Mouse (Mus musculus) left cerebral cortex, postnatal 25 days (tissue): ENCODE measurements around the gene Stat6. TPM values are rescaled to one million over a fixed set of nuclear protein-coding genes. Genes with fewer than 3 reads are reported as not detected.
A peak's percentile ranks its signal among the peaks of the same experiment; 100 is the strongest.
"Not testable (repeated sequence)": the region's sequence is repeated elsewhere in the genome, so short reads cannot be mapped to it uniquely, and the experiment has no call there.

Source experiments
- DNase-seq, 2 experiments: peaks; one replicate each; pipeline ENCODE4 v3.0.0; 2022; ENCODE audit warnings: low spot score in 2 of 2, mixed read lengths in 1 of 2
- intact Hi-C: fragments of 180-260 bp; cut with DNase I; formaldehyde crosslinking; loops from one replicate; pipeline ENCODE4 v1.15.1; 2025
- total RNA-seq, 2 experiments: library from RNA; stranded (reverse); gene quantifications; 2 replicates each; pipeline ENCODE4 v1.2.3; 2021

Gene Stat6
- total RNA-seq, 2 experiments from 2014 or later = 8.8 to 10.2 TPM

DNA sequence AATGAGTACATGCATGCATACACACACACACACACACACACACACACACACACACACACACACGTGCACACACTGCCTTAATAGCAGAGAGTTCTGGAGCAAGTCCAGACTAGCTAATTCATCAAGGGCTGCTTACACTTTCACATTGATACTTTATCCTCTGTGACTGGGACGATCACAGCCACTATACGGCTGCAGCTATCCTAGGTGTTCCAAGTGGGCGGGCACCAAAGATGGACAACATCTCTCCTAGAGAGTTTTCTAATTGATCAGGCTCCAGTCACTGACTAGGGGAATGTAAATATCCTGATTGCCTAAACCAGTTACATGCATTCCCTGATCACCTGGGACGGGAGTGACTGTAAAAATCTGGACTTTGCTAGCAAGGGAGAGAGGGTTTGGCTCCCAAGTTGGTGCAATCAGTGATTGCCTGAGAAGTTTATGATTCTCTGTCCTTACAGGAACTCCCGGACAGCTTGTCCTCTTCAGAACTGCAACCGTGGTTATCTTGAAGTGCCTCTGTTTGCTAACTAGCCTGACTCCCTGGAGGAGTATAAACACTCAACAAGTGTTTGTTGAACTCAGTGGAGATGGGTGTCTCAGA is 10.0 kb upstream of the Stat6 start:
- no peak for DNase-seq
- intact Hi-C loops = no loop called here

DNA sequence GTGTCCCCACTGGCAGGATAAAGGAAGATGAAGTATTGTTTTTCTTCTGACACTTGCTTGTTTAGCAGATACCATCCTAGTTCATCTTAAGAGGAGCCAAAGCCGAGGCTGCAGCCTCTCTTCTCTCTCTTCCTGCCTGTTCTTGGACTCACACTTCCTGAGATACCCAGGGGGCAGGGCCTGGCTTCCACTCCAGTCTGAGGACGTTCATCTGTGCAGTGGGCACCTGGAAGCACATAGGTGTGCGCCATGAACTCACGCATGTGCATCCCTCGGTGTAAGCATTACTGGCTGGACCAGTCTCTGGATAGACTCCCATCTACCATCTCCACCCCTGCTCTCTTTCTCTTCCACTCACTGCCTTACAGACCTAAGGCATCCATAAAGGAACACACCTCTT is 2.4 kb upstream of the Stat6 start:
- DNase-seq = no peak
- intact Hi-C loops = loop anchor here (5.0 kb wide), 1 partner anchor 92 kb away; no protein-coding TSS in a partner anchor

DNA sequence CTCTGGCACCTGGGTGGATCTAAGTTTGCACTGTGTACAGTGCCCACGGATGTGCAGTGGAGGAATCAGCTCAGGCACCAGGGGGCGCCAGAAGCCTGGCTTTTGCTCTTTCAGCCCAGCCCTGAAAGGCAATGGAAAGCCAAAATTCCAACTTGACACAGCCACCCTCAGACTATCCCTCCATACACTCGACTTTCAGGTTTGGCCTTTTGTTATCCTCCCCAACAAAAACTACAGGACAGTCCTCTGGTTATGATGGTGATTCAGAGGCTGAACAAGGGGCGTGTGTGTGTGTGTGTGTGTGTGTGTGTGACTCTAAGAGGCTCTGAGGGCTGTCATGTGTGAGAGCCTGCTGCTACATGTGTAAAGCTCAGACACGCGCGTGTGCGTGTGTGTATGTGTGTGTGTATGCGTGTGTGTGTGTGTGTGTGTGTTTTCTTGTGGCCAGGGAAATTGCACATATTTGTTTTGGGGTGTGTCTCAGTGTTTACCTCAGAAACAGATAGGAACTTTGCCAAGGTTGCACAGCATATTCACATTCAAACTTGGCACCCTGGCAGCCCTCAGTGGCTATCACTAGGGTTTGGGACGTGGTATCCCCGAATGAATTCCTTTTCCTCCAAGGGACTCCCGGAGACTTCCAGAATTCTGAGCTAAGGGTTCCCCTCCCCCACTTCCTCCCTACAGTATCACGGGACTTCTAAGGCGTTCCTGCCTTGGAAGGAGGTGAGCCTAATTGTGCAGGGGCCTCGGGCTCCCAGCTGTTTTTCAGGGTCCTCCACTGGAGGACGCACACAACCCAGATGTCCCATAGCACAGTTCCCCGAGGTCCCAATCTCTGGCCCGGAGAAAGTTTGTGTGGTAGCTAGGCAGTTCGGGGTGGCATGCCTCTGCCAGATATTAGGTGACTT is 670 bp upstream of the Stat6 start:
- intact Hi-C loops = loop anchor here (1.0 to 5.0 kb wide), 3 partner anchors 27 to 90 kb away; partner anchors contain the start of gene Nab2
- peak; percentile 82 to 89 for DNase-seq

DNA sequence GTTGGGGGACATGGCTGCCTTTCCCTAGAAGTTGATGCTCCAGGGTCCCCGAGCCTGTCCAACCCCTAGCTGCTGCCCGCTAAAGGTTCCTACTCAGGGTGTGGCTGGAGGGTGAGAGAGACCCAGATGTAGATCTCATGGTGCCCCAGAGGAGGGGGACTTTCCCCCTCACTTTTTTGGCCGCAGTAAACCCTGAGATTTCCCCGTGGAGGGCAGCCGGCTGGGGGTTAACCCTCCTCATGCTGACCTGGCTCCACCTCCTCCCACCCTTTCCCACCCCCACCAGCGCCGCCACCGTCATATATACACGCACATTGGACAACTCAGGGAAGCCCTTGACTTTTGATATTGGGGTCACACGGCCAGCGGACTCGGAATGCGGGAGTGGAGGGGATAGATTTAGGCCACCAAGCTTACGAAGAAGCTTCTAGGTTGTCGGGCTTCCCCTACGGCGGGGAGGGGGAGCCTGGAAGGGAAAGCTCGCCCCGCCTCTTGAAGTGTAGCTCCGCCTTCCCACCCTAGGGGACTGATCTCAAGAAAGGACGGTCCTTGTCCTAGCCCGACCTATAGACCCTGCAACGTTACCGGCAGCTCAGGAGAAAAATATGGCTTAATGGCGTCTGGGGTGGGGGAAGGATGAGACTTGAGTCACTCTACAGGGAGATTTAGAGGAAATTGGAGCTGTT is 910 bp downstream of the Stat6 start:
- intact Hi-C loops = loop anchor here (2.0 to 5.0 kb wide), 2 partner anchors 25 to 89 kb away; partner anchors contain the start of gene Nab2
- DNase-seq = peak in 1 of 2 experiments; percentile 33

DNA sequence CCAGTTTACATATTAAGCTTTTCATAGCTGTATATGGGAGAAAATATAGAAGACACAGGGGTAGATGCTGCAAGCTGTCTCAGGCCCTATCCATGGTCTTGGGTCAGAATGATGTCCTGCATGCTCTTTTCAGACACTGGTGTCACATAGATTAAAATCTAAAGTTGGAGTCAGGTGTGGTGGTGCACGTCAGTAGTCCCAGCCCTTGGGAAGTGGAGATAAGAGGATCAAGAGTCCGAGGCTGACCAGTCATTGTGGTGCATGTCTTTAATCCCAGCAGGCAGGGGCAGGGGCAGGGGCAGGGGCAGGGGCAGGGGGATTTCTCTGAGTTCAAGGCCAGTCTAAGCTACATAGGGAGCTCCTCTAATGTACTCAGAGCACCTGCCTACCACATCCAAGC is 3.0 kb downstream of the Stat6 start:
- intact Hi-C loops = no loop called here
- DNase-seq = no peak

DNA sequence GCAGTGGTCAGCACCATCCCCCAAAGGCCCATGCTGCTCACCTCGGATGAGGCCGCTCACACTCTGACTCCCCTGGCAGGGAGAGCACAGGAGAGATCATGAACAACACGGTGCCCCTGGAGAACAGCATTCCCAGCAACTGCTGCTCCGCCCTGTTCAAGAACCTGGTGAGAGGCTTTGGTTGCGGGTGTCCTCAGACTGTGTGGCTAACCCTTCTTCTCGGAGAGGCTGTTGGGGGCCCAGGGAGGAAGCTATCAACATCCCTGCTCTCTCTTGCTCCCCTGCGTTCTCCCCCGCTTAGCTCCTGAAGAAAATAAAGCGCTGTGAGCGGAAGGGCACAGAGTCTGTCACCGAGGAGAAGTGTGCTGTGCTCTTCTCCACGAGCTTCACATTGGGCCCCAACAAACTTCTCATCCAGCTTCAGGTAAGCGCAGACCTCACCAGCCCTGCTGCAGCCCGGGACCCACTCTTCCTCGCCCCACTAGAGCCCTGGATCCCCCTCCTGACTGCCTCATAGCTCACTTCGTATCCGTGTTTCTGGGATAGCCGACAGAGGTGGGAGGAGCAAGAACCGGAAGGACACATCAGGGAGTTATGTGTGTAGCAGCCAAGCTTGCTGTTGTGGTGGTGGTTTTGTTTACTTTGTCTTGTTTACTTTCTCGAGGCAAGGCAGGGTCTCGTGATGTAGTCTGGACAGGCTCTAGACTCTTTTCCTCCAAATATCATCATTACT is 10.3 kb downstream of the Stat6 start:
- no peak for DNase-seq
- intact Hi-C loops = no loop called here

DNA sequence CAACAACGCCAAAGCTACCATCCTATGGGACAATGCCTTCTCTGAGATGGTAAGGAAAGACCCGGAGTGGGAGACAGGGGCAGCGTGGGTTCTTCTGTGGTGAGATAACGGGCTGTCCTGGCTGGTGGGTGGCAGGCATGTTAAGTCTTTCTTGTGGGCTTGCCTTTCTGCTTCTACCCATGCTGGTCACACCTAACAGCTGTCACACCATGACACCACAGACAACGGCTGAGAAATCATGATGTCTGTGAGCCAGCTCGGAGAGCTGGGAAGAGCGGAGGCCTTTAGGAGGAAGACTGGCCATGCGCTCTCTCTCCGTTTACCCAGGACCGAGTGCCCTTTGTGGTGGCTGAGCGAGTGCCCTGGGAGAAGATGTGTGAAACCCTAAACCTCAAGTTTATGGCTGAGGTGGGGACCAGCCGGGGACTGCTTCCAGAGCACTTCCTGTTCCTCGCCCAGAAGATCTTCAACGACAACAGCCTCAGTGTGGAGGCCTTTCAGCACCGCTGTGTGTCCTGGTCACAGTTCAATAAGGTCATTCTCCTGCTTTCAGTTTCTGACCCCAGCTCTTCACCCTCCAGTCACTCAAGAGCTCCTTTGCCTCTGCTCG is 12.3 kb downstream of the Stat6 start:
- no peak for DNase-seq
- intact Hi-C loops = no loop called here

DNA sequence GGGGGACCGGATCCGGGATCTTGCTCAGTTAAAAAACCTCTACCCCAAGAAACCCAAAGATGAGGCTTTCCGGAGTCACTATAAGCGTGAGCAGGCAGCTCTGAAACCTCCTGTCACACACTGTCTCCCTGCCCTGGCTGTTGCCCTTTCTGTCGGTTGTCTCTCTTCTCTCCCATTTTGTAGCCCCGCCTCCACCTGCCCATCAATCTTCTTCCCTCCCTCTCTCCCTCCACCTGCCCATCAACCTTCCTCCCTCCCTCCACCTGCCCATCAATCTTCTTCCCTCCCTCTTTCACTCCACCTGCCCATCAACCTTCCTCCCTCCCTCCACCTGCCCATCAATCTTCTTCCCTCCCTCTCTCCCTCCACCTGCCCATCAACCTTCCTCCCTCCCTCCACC is 14.8 kb downstream of the Stat6 start:
- DNase-seq, intact Hi-C loops: not testable (repeated sequence)

DNA sequence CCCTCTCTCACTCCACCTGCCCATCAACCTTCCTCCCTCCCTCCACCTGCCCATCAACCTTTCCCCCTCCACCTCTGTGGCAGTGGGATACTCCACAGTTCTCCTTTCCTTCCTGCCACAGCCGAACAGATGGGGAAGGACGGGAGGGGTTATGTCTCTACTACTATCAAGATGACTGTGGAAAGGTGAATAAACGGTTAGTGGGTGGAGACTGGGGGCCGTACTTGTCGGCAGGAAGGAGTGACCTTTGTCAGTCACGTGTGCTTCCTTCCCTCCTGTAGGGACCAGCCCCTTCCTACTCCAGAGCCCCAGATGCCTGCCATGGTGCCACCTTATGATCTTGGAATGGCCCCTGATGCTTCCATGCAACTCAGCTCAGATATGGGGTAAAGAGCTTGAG is 15.3 kb downstream of the Stat6 start:
- no peak for DNase-seq
- intact Hi-C loops = no loop called here

DNA sequence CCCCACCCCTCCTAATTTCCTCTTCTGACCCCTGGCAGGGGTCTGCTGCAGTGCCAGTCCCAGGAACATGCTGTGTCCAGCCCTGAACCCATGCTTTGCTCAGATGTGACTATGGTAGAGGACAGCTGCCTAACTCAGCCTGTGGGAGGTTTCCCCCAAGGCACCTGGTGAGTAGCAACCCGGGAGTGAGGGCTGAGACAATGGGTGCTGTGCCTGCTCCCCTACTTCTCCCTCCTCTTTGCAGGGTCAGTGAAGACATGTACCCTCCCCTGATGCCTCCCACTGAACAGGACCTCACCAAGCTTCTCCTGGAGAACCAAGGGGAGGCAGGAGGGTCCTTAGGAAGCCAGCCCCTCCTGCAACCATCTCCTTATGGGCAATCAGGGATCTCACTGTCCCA is 16.8 kb downstream of the Stat6 start:
- intact Hi-C loops = no loop called here
- DNase-seq = no peak

DNA sequence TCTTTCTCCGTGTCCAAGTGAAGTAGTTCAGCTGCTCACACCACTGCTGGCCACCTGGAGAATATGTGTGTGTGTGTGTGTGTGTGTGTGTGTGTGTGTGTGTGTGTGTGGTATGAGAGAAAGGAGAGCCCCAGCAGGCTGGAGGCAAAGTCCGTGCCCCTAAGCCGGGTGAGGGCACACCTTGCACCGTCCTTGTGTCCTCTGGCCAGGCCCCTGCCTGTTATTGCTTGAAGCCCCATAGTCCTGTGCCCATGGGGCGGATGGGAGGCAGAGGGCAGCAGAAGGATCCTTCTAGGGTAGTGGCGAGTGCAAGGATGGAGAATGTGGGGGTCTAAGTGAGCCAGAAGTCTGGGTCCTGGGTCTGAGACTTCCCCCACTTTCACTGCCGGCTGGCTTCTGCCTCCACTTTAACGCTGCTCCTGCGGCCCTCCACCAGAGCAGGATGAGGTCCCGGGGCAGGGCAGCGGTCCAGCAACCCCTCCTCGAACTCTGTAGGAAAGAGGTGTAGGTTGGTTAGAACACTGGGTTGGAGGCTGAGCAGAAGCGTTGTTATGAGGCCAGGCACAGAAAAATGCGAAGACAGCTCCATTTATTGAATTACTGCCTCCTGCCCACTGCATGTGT is 18.6 kb downstream of the Stat6 start:
- intact Hi-C loops = no loop called here
- DNase-seq = no peak

DNA sequence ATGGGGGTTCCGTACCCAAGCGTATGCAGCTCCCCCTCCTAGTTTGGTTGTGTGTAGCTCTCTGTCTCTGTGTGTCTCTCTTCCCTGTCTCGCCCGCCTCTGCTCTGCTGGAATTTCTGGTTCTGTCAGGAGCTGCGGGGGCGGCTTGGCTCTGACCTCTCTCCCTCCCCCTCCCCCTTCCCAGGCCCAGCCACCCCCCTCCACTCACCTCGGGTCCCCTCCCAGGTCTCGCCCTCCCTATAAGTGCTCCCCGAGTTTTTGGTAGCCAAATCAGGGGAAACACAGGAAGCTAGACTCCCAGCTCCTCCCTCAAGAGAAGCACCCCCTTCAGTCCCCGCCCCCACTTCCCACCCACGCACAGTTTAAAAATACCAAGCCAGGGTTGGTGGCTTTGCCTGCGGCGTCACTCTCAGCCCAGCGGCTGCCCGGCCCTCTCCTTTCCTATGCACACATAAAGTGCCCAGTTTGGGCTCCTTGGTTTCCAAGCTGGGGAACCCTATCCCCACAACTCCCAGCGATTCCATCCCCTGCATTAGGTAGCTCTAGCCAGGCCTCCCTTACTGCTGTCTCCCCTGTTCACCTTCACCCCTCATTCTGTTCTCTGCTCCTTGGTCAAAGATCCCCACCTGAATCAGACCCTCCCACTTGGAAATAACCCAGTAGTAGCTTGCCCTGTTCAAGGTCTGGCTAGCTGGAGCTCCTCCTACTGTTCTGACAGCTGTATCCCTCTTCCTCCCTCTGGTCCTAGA is 19.3 kb downstream of the Stat6 start:
- intact Hi-C loops = no loop called here

DNA sequence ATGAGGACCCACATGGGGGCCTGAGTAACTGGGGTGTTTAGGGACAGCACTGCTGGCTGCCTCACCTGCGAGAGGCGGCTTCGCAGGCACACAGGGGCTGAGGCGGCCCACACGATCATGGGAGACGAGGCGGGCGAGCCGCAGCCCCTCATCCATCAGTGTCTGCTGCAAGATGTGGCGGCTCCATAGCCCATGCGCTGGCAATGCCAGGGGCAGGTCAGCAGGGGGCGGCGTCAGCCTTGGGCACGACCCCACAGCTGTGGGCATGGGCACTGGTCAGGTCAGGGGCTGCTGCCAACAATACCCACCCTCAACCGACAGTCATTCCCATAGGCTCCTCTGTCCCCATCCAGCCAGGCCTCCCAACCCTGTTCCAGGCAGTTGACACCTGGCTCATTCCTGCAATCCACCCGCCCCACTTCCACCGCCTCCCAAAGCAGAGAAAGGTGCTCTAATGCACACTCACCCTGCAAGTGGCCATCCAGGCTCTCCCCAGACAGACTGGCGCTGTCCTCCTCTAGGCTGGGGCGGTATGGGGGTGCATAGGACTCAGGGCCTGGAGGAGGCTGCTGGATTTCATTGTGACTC is 20.0 kb downstream of the Stat6 start:
- DNase-seq = peak in 1 of 2 experiments; percentile 44
- intact Hi-C loops = no loop called here

More for the DNA sequence above, 19.3 kb downstream of the Stat6 start:
- peak; percentile 54 to 77 for DNase-seq

DNA sequence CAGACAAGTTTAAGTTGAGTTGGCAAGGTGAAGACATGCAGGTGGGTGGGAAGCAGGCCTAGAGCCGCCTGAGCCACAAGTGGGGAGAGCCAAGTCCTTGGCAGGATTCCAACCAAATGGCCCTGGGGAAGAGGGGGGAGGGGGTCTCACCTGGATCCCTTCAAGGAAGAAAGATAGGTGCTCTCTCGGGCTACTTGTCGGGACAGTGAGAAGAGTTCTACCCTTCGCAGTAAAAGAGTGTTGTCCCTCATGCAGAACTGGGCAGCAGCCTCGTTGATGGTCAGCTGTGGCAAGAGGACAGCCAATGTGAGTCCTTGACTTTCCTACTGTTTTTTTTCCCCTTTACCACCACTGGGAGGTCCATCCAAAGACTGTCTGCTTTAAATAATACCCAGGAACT is 20.8 kb downstream of the Stat6 start:
- DNase-seq = no peak
- intact Hi-C loops = no loop called here

DNA sequence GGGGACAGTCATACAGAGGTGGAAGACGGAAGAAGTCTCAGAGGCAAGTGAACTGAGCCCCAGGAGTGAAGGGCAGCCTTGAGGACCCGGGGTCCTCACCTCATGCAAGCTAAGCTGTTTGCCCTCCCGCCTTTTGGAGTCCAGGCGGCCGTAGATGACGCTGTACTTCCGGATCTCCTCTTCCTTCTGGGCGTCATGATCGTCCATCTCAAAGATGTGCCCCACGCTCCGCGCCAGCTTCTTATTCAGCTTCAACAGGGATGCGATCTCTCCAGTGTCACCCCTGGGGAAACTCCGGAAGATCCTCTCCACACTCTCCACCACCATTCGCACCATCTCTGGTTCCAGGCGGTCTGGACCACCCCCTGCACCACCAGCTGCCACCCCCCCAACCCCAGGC is 21.4 kb downstream of the Stat6 start:
- intact Hi-C loops = no loop called here

DNA sequence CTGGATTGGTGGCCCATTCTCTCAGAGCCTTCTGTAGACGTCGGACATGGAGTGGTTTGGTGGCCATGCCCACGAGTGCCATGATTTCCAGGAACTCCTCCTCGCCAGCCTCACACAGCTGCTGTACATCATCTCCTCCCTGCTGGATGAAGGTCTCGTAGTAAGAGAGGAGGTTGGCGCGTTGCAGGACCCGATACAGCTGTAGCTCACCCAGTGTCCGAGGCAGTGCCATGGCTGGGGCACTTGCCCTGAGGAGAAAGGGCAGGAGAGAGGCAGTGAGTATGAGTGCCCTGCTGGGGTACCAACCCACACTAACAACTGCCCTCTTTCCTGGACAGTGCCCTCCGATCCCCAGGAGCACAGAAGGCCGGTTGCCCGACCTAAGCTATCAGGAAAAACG is 22.1 kb downstream of the Stat6 start:
- DNase-seq = peak; percentile 19 to 48
- intact Hi-C loops = no loop called here

More for the DNA sequence above, 21.4 kb downstream of the Stat6 start:
- no peak for DNase-seq

DNA sequence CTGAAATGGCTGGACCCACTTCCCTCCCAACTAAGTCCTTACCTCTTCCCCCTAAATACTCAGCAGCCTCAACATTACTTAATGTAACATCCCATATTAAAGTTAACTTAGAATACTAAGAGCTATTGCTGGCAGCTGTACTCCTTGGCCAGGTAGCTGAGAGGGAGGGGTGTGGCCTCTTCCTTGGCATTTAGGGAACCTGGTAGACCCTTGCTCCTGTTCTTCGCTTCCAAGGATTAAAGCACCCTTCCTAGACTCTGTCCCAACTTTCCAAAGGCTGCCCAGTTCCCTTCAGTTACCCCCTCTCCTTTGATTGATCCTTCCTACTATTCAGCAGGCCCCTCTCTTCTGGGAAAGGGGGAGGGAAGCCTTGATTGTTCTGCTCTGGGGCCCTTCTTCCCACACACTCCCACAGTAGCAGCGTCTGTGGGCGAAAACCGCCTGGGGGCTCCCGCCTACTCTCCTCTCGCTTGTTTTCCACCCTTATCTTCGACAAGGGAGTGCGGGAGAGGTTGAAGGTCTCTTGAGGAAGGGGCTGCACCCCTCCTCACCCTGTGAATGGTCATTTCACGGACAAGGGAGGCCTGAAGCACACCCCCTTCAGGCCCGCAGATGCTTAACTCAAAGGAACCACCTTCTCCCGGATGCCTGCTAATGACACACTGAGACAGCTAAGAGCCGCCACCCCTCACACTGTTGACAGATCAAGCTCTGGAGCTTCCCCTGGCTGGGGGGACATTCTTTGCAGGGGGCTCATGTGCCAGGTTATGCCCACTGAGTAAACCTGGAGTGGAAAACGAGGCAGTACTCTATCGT is 22.8 kb downstream of the Stat6 start:
- intact Hi-C loops = loop anchor here (2.0 kb wide), 1 partner anchor 45 kb away; the partner anchor contains the start of gene Lrp1
- DNase-seq = peak in 1 of 2 experiments; percentile 27
